In genomic region chr11:70227126-70227525, GRCm38 (mm10) we compare ENCODE assay signal across 7 mouse cellular contexts. TPM values are rescaled to one million over a fixed set of nuclear protein-coding genes. Genes with fewer than 3 reads are reported as not detected.
DNase-seq lines count a peak whose midpoint lies in the region; ATAC-seq and TF ChIP-seq lines count a peak whose summit lies in the region.

No protein-coding gene starts in this region.

- WGBS in forebrain, embryonic 12.5 days, result 35% methylated on average over 5 of the region's 5 CpGs
- WGBS in intestine, embryonic 14.5 days, result 35% methylated on average over 5 of the region's 5 CpGs
- WGBS in neural tube, embryonic 12.5 days, result 23% methylated on average over 5 of the region's 5 CpGs

- peaks cover 85% of the 10 kb centered on the region for H3K27me3 ChIP-seq in forebrain, embryonic 12.5 days
- peaks cover 57% of the 10 kb centered on the region for H3K27me3 ChIP-seq in intestine, embryonic 14.5 days (replicated peaks; ENCODE audit: control insufficient read depth, insufficient read depth, low read length)
- peaks cover 62% of the 10 kb centered on the region for H3K27me3 ChIP-seq in neural tube, embryonic 12.5 days (replicated peaks)

- H3K9me3 ChIP-seq in forebrain, embryonic 12.5 days, result no peaks in the 10 kb centered on the region
- no peaks in the 10 kb centered on the region for H3K9me3 ChIP-seq in intestine, embryonic 14.5 days (ENCODE audit: control insufficient read depth, low read length)
- H3K9me3 ChIP-seq in neural tube, embryonic 12.5 days, result no peaks in the 10 kb centered on the region

- peak overlapping the region; percentile 42 for H3K4me2 ChIP-seq in forebrain, embryonic 12.5 days
- peak overlapping the region; percentile 50 for H3K4me2 ChIP-seq in intestine, embryonic 14.5 days (ENCODE audit: low read length)
- H3K4me2 ChIP-seq in neural tube, embryonic 12.5 days (replicated peaks), result peak overlapping the region; percentile 54

- peak overlapping the region; percentile 21; the same call in 1 of the 2 replicates for H3K27ac ChIP-seq in left cerebral cortex, adult 2 months
- H3K27ac ChIP-seq in forebrain, embryonic 12.5 days, result no peak overlapping the region
- no peak overlapping the region for H3K27ac ChIP-seq in intestine, embryonic 14.5 days (ENCODE audit: low read depth)
- H3K27ac ChIP-seq in neural tube, embryonic 12.5 days, result no peak overlapping the region

- peaks cover 41% of the 10 kb centered on the region for H3K4me1 ChIP-seq in forebrain, embryonic 12.5 days
- H3K4me1 ChIP-seq in intestine, embryonic 14.5 days (replicated peaks; ENCODE audit: control insufficient read depth, insufficient read depth, low read length), result 0 out of 2 replicates have a peak, but pooled peaks cover 13% of the 10 kb centered on the region
- peaks cover 31% of the 10 kb centered on the region for H3K4me1 ChIP-seq in neural tube, embryonic 12.5 days

- no peak for DNase-seq in left cerebral cortex, adult 2 months (ENCODE audit: extremely low spot score in 1 of 2, low spot score in 2 of 2)
- DNase-seq in left cerebral cortex, postnatal 4 days, result no peak
- no peak for DNase-seq in intestine, embryonic 14.5 days (ENCODE audit: low spot score)
- no peak for DNase-seq in ovary, postnatal 36 days (ENCODE audit: low spot score)
- no peak for DNase-seq in adrenal gland, adult 18-20 months (ENCODE audit: low spot score in 2 of 2)

- no peaks in the 10 kb centered on the region for H3K36me3 ChIP-seq in forebrain, embryonic 12.5 days (replicated peaks)
- no peaks in the 10 kb centered on the region for H3K36me3 ChIP-seq in intestine, embryonic 14.5 days (ENCODE audit: control insufficient read depth, insufficient read depth, low read length)
- no peaks in the 10 kb centered on the region; the same call in 1 of the 2 replicates for H3K36me3 ChIP-seq in neural tube, embryonic 12.5 days

- intact Hi-C loops in left cerebral cortex, adult 2 months (cut with DNase I), result no loop called here
- intact Hi-C loops in left cerebral cortex, postnatal 4 days (cut with DNase I), result no loop called here

- peak overlapping the region; percentile 35; the same call in 1 of the 2 replicates for H3K4me3 ChIP-seq in left cerebral cortex, adult 2 months
- peak overlapping the region; percentile 15; the same call in 1 of the 2 replicates for H3K4me3 ChIP-seq in forebrain, embryonic 12.5 days (replicated peaks)
- peak overlapping the region; percentile 26 for H3K4me3 ChIP-seq in intestine, embryonic 14.5 days (ENCODE audit: low read depth, low read length)
- H3K4me3 ChIP-seq in neural tube, embryonic 12.5 days, result no peak overlapping the region

- ATAC-seq in forebrain, embryonic 12.5 days (ENCODE audit: low FRiP score), result no peak
- ATAC-seq in intestine, embryonic 14.5 days (replicated peaks; ENCODE audit: low FRiP score, low TSS enrichment, low read depth), result no peak
- ATAC-seq in neural tube, embryonic 12.5 days (ENCODE audit: low FRiP score, low read depth), result no peak

- peak overlapping the region; percentile 18; the same call in 1 of the 2 replicates for H3K9ac ChIP-seq in forebrain, embryonic 12.5 days
- H3K9ac ChIP-seq in intestine, embryonic 14.5 days (ENCODE audit: low read length), result no peak overlapping the region
- H3K9ac ChIP-seq in neural tube, embryonic 12.5 days, result peak overlapping the region; percentile 26; the same call in 1 of the 2 replicates

- no peak for TF ChIP-seq CTCF in left cerebral cortex, adult 2 months (IDR thresholded peaks at IDR 0.05)

RNA-seq across cellular contexts. Expression of gene Bcl6b, which starts 2.5 kb away (rescaled TPM):
- total RNA-seq in left cerebral cortex, adult 2 months (2021), result 1 to 10 TPM; 1.7 to 3.5 TPM
- 1 to 10 TPM; 9.1 to 9.3 TPM for total RNA-seq in left cerebral cortex, postnatal 4 days (2021)
- 5.7 and 5.9 TPM in 2 replicates for polyA plus RNA-seq in forebrain, embryonic 12.5 days (2016; fragmentation: Nextera tagmentation; extraction: Ambion mirVana)
- polyA plus RNA-seq in intestine, embryonic 14.5 days (2014; fragmentation: Nextera tagmentation; extraction: Ambion mirVana), result 11.7 and 12.2 TPM in 2 replicates
- 6.9 TPM in 2 replicates for polyA plus RNA-seq in neural tube, embryonic 12.5 days (2016; fragmentation: Nextera tagmentation; extraction: Ambion mirVana)
- total RNA-seq in adrenal gland, adult 18-20 months (2021), result 10 to 100 TPM in 1 of 2 experiments, 1 to 10 TPM in 1; 7.4 to 22.5 TPM

RNA-seq across cellular contexts. Expression of gene Slc16a13, which starts 6.3 kb away (rescaled TPM):
- total RNA-seq in left cerebral cortex, adult 2 months (2021), result 10 to 100 TPM in 1 of 2 experiments, 1 to 10 TPM in 1; 7.5 to 10.5 TPM
- total RNA-seq in left cerebral cortex, postnatal 4 days (2021), result 10 to 100 TPM; 14.8 to 15.2 TPM
- polyA plus RNA-seq in forebrain, embryonic 12.5 days (2016; fragmentation: Nextera tagmentation; extraction: Ambion mirVana), result 14.3 and 14.4 TPM in 2 replicates
- 13.6 and 14.1 TPM in 2 replicates for polyA plus RNA-seq in intestine, embryonic 14.5 days (2014; fragmentation: Nextera tagmentation; extraction: Ambion mirVana)
- polyA plus RNA-seq in neural tube, embryonic 12.5 days (2016; fragmentation: Nextera tagmentation; extraction: Ambion mirVana), result 13.6 and 16.3 TPM in 2 replicates
- total RNA-seq in adrenal gland, adult 18-20 months (2021), result 1 to 10 TPM; 2.4 to 2.9 TPM

RNA-seq across cellular contexts. Expression of gene 0610010K14Rik, which starts 10.6 kb away (rescaled TPM):
- 10 to 100 TPM; 45.5 to 51.2 TPM for total RNA-seq in left cerebral cortex, adult 2 months (2021)
- total RNA-seq in left cerebral cortex, postnatal 4 days (2021), result 10 to 100 TPM; 64.2 to 73.1 TPM
- polyA plus RNA-seq in forebrain, embryonic 12.5 days (2016; fragmentation: Nextera tagmentation; extraction: Ambion mirVana), result 203 and 215 TPM in 2 replicates
- polyA plus RNA-seq in intestine, embryonic 14.5 days (2014; fragmentation: Nextera tagmentation; extraction: Ambion mirVana), result 159 and 164 TPM in 2 replicates
- polyA plus RNA-seq in neural tube, embryonic 12.5 days (2016; fragmentation: Nextera tagmentation; extraction: Ambion mirVana), result 169 and 183 TPM in 2 replicates
- total RNA-seq in adrenal gland, adult 18-20 months (2021), result 10 to 100 TPM; 33.7 to 37.3 TPM

RNA-seq across cellular contexts. Expression of gene Gm21988, which starts 12.5 kb away (rescaled TPM):
- total RNA-seq in left cerebral cortex, adult 2 months (2021), result 1 to 10 TPM; 4.9 to 5.3 TPM
- 1 to 10 TPM; 8.5 to 8.6 TPM for total RNA-seq in left cerebral cortex, postnatal 4 days (2021)
- polyA plus RNA-seq in forebrain, embryonic 12.5 days (2016; fragmentation: Nextera tagmentation; extraction: Ambion mirVana), result 9.4 and 11.2 TPM in 2 replicates
- polyA plus RNA-seq in intestine, embryonic 14.5 days (2014; fragmentation: Nextera tagmentation; extraction: Ambion mirVana), result 9.0 and 9.5 TPM in 2 replicates
- polyA plus RNA-seq in neural tube, embryonic 12.5 days (2016; fragmentation: Nextera tagmentation; extraction: Ambion mirVana), result 14.4 and 15.2 TPM in 2 replicates
- 1 to 10 TPM; 4.3 to 5.3 TPM for total RNA-seq in adrenal gland, adult 18-20 months (2021)

RNA-seq across cellular contexts. Expression of gene Rnasek, which starts 12.5 kb away (rescaled TPM):
- 100 to 1,000 TPM; 241 to 270 TPM for total RNA-seq in left cerebral cortex, adult 2 months (2021)
- 100 to 1,000 TPM; 180 to 182 TPM for total RNA-seq in left cerebral cortex, postnatal 4 days (2021)
- polyA plus RNA-seq in forebrain, embryonic 12.5 days (2016; fragmentation: Nextera tagmentation; extraction: Ambion mirVana), result 151 and 152 TPM in 2 replicates
- polyA plus RNA-seq in intestine, embryonic 14.5 days (2014; fragmentation: Nextera tagmentation; extraction: Ambion mirVana), result 153 and 165 TPM in 2 replicates
- 231 and 245 TPM in 2 replicates for polyA plus RNA-seq in neural tube, embryonic 12.5 days (2016; fragmentation: Nextera tagmentation; extraction: Ambion mirVana)
- 100 to 1,000 TPM; 179 to 279 TPM for total RNA-seq in adrenal gland, adult 18-20 months (2021)
